7 mouse cellular contexts compared by ENCODE assay signal in the genomic region with DNA sequence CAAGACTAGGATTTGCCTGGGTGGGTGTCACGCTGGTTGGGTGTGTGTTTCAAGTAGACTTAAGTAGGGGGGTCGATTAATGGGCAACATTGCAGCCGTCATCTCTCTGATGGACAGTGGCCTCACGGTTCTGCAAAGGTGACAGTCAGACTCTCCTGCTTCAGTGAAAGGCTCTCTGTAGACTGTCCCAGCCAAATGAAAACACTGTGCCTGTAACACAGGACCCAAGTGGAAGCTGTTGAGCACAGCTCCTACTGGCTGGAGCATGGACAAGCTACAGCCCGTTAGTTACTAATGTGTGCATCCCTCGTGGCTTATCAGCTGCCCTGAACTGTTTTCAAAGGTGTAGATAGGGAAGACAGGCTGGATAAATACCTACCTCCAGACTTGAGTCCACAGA. TPM values are rescaled to one million over a fixed set of nuclear protein-coding genes. Genes with fewer than 3 reads are reported as not detected.
A peak's percentile ranks its signal among the peaks of the same experiment; 100 is the strongest.
DNase-seq lines count a peak whose midpoint lies in the region; ATAC-seq and TF ChIP-seq lines count a peak whose summit lies in the region.

No protein-coding gene starts in this region.

- intact Hi-C loops in left cerebral cortex, postnatal 36 days (cut with DNase I), result loop anchor here (10.0 kb wide), 1 partner anchor 158 kb away; no protein-coding TSS in a partner anchor

- peaks cover 17% of the 10 kb centered on the region for H3K27me3 ChIP-seq in lung, embryonic 14.5 days (ENCODE audit: insufficient read depth, low read length)
- no peaks in the 10 kb centered on the region for H3K27me3 ChIP-seq in forebrain, embryonic 14.5 days (replicated peaks; ENCODE audit: control insufficient read depth, insufficient read depth, low read length)
- H3K27me3 ChIP-seq in hindbrain, embryonic 15.5 days, result peaks cover 5% of the 10 kb centered on the region
- peaks cover 7% of the 10 kb centered on the region; the same call in 1 of the 2 replicates for H3K27me3 ChIP-seq in neural tube, embryonic 15.5 days (replicated peaks)

- WGBS in lung, embryonic 14.5 days, result 53% methylated on average over 6 of the region's 6 CpGs
- 48% methylated on average over 6 of the region's 6 CpGs for WGBS in forebrain, embryonic 14.5 days
- 48% methylated on average over 6 of the region's 6 CpGs for WGBS in hindbrain, embryonic 15.5 days
- 32% methylated on average over 6 of the region's 6 CpGs for WGBS in neural tube, embryonic 15.5 days

- DNase-seq in lung, embryonic 14.5 days, result no peak
- DNase-seq in lung, postnatal 36 days, result no peak
- no peak for DNase-seq in forebrain, embryonic 14.5 days (ENCODE audit: low spot score)
- no peak for DNase-seq in left cerebral cortex, postnatal 36 days (ENCODE audit: low spot score in 2 of 2)
- no peak for DNase-seq in B cell, adult 2 months

- H3K4me3 ChIP-seq in lung, embryonic 14.5 days (ENCODE audit: low read depth, low read length), result peak overlapping the region; percentile 44; the same call in 1 of the 2 replicates
- peak overlapping the region; percentile 49 for H3K4me3 ChIP-seq in forebrain, embryonic 14.5 days (ENCODE audit: low read depth, low read length)
- H3K4me3 ChIP-seq in hindbrain, embryonic 15.5 days, result peak overlapping the region; percentile 46
- no peak overlapping the region for H3K4me3 ChIP-seq in neural tube, embryonic 15.5 days (replicated peaks)

- no peak overlapping the region for H3K9ac ChIP-seq in lung, embryonic 14.5 days
- peak overlapping the region; percentile 73 for H3K9ac ChIP-seq in forebrain, embryonic 14.5 days (ENCODE audit: low read length)
- H3K9ac ChIP-seq in hindbrain, embryonic 15.5 days, result no peak overlapping the region
- no peak overlapping the region for H3K9ac ChIP-seq in neural tube, embryonic 15.5 days (replicated peaks)

- H3K27ac ChIP-seq in lung, embryonic 14.5 days (ENCODE audit: low read depth), result no peak overlapping the region
- H3K27ac ChIP-seq in forebrain, embryonic 14.5 days (ENCODE audit: low read depth, low read length), result peak overlapping the region; percentile 81; the same call in 1 of the 2 replicates
- H3K27ac ChIP-seq in hindbrain, embryonic 15.5 days (replicated peaks), result no peak overlapping the region
- no peak overlapping the region; the same call in 1 of the 2 replicates for H3K27ac ChIP-seq in neural tube, embryonic 15.5 days (replicated peaks)

- no peak for TF ChIP-seq CTCF in lung, embryonic 14.5 days (IDR thresholded peaks at IDR 0.05; ENCODE audit: low read depth)

- 0 out of 2 replicates have a peak, but pooled peaks cover 7% of the 10 kb centered on the region for H3K4me1 ChIP-seq in lung, embryonic 14.5 days (ENCODE audit: insufficient read depth)
- H3K4me1 ChIP-seq in forebrain, embryonic 14.5 days (ENCODE audit: control insufficient read depth, insufficient read depth, low read length), result peaks cover 52% of the 10 kb centered on the region
- H3K4me1 ChIP-seq in hindbrain, embryonic 15.5 days (replicated peaks), result peaks cover 70% of the 10 kb centered on the region
- H3K4me1 ChIP-seq in neural tube, embryonic 15.5 days, result peaks cover 69% of the 10 kb centered on the region

- H3K9me3 ChIP-seq in lung, embryonic 14.5 days (ENCODE audit: low read depth, low read length), result no peaks in the 10 kb centered on the region
- H3K9me3 ChIP-seq in forebrain, embryonic 14.5 days (replicated peaks; ENCODE audit: control insufficient read depth, low read length), result no peaks in the 10 kb centered on the region
- H3K9me3 ChIP-seq in hindbrain, embryonic 15.5 days, result no peaks in the 10 kb centered on the region
- no peaks in the 10 kb centered on the region for H3K9me3 ChIP-seq in neural tube, embryonic 15.5 days (replicated peaks)

- peak overlapping the region; percentile 61 for H3K4me2 ChIP-seq in lung, embryonic 14.5 days
- peak overlapping the region; percentile 56 for H3K4me2 ChIP-seq in forebrain, embryonic 14.5 days (ENCODE audit: low read length)
- H3K4me2 ChIP-seq in hindbrain, embryonic 15.5 days, result peak overlapping the region; percentile 60
- peak overlapping the region; percentile 63 for H3K4me2 ChIP-seq in neural tube, embryonic 15.5 days

- H3K36me3 ChIP-seq in lung, embryonic 14.5 days (ENCODE audit: insufficient read depth), result no peaks in the 10 kb centered on the region
- H3K36me3 ChIP-seq in forebrain, embryonic 14.5 days (ENCODE audit: control insufficient read depth, insufficient read depth, low read length), result no peaks in the 10 kb centered on the region
- H3K36me3 ChIP-seq in hindbrain, embryonic 15.5 days, result no peaks in the 10 kb centered on the region
- no peaks in the 10 kb centered on the region for H3K36me3 ChIP-seq in neural tube, embryonic 15.5 days

- ATAC-seq in lung, embryonic 14.5 days (ENCODE audit: insufficient read depth), result no peak
- no peak for ATAC-seq in forebrain, embryonic 14.5 days
- ATAC-seq in hindbrain, embryonic 15.5 days (ENCODE audit: low FRiP score, low read depth), result no peak
- ATAC-seq in neural tube, embryonic 15.5 days (ENCODE audit: low FRiP score), result no peak

RNA-seq across cellular contexts. Expression of gene Ackr3, which starts 3.5 kb away (rescaled TPM):
- 22.6 and 24.3 TPM in 2 replicates for polyA plus RNA-seq in lung, embryonic 14.5 days (2014; fragmentation: Nextera tagmentation; extraction: Ambion mirVana)
- 33.5 and 40.2 TPM in 2 replicates for polyA plus RNA-seq in forebrain, embryonic 14.5 days (2014; fragmentation: Nextera tagmentation; extraction: Ambion mirVana)
- 9.6 and 10.4 TPM in 2 replicates for polyA plus RNA-seq in hindbrain, embryonic 15.5 days (2015; fragmentation: Nextera tagmentation; extraction: Ambion mirVana)
- 7.5 and 7.7 TPM in 2 replicates for polyA plus RNA-seq in neural tube, embryonic 15.5 days (2015; fragmentation: Nextera tagmentation; extraction: Ambion mirVana)
- 1 to 10 TPM; 6.3 to 7.7 TPM for total RNA-seq in left cerebral cortex, postnatal 36 days (2021)

RNA-seq across cellular contexts. Expression of gene Iqca, which starts 54.1 kb away (rescaled TPM):
- polyA plus RNA-seq in lung, embryonic 14.5 days (2014; fragmentation: Nextera tagmentation; extraction: Ambion mirVana), result 0.11 and 0.14 TPM in 2 replicates
- 0.95 and 0.99 TPM in 2 replicates for polyA plus RNA-seq in forebrain, embryonic 14.5 days (2014; fragmentation: Nextera tagmentation; extraction: Ambion mirVana)
- polyA plus RNA-seq in hindbrain, embryonic 15.5 days (2015; fragmentation: Nextera tagmentation; extraction: Ambion mirVana), result 0.92 and 1.4 TPM in 2 replicates
- 0.42 and 0.52 TPM in 2 replicates for polyA plus RNA-seq in neural tube, embryonic 15.5 days (2015; fragmentation: Nextera tagmentation; extraction: Ambion mirVana)
- total RNA-seq in left cerebral cortex, postnatal 36 days (2021), result 1 to 10 TPM in 1 of 2 experiments, under 1 TPM in 1; 0.34 to 1.0 TPM
